Mouse (Mus musculus): Measurements from ENCODE around the gene Vpreb2. TPM values are rescaled to one million over a fixed set of nuclear protein-coding genes. Genes with fewer than 3 reads are reported as not detected.
"Not testable (repeated sequence)": the region's sequence is repeated elsewhere in the genome, so short reads cannot be mapped to it uniquely, and the experiment has no call there.

The Vpreb2 gene
- total and polyA plus RNA-seq, 3 experiments = not detected

GRCm38 (mm10) chr16:17951618-17952017 lies 28.6 kb upstream of the Vpreb2 start:
- ATAC-seq (ENCODE audit: extremely low read depth, insufficient number of reproducible peaks, low FRiP score, poor library complexity, severe bottlenecking) (no peak), DNase-seq (ENCODE audit: low spot score) (no peak)
- Histone ChIP-seq H3K4me3 (ENCODE audit: low read depth, low read length) (no peak overlapping the region), H3K36me3 (replicated peaks) (no peaks in the 10 kb centered on the region), H3K4me1 (ENCODE audit: insufficient read depth, low read depth, low read length) (peaks cover 12% of the 10 kb centered on the region), H3K9me3 (replicated peaks) (peaks cover 5% of the 10 kb centered on the region), H3K27me3 (ENCODE audit: insufficient read depth, low read length) (0 out of 2 replicates have a peak, but pooled peaks cover 2% of the 10 kb centered on the region)
- no peak for TF ChIP-seq TAL1 (conservative IDR thresholded peaks at IDR 0.05; ENCODE audit: low read depth, low read length)
- no peak for TF ChIP-seq POLR2AphosphoS5 (IDR thresholded peaks at IDR 0.05; ENCODE audit: insufficient replicate concordance, low read depth, low read length)
- no peak for TF ChIP-seq CTCF (IDR thresholded peaks at IDR 0.05; ENCODE audit: low read depth, low read length)
- no peak for TF ChIP-seq GATA2 (IDR thresholded peaks at IDR 0.05; ENCODE audit: borderline replicate concordance, low read depth, low read length)
- TF ChIP-seq GATA1 (IDR thresholded peaks at IDR 0.05; ENCODE audit: borderline replicate concordance, low read length) = no peak

- H3K4me3 ChIP-seq (ENCODE audit: low read depth, low read length); H3K27me3 ChIP-seq (ENCODE audit: insufficient read depth, low read length); H3K36me3 ChIP-seq (replicated peaks); ATAC-seq (ENCODE audit: extremely low read depth, insufficient number of reproducible peaks, low FRiP score, poor library complexity, severe bottlenecking); DNase-seq (ENCODE audit: low spot score); H3K9me3 ChIP-seq (replicated peaks); H3K4me1 ChIP-seq (ENCODE audit: insufficient read depth, low read depth, low read length): not testable (repeated sequence)
Measured at GRCm38 (mm10) chr16:17956052-17956638, 24.1 kb upstream of the Vpreb2 start.

- H3K4me3 ChIP-seq (ENCODE audit: low read depth, low read length) = no peak overlapping the region
- no peak for TF ChIP-seq TAL1 (conservative IDR thresholded peaks at IDR 0.05; ENCODE audit: low read depth, low read length)
- TF ChIP-seq POLR2AphosphoS5 (IDR thresholded peaks at IDR 0.05; ENCODE audit: insufficient replicate concordance, low read depth, low read length) = no peak
- peaks cover 13% of the 10 kb centered on the region; the same call in 1 of the 2 replicates for H3K27me3 ChIP-seq (ENCODE audit: insufficient read depth, low read length)
- no peaks in the 10 kb centered on the region for H3K36me3 ChIP-seq (replicated peaks)
- DNase-seq (ENCODE audit: low spot score) = no peak
- H3K9me3 ChIP-seq (replicated peaks) = no peaks in the 10 kb centered on the region
- H3K4me1 ChIP-seq (ENCODE audit: insufficient read depth, low read depth, low read length) = no peaks in the 10 kb centered on the region
- no peak for ATAC-seq (ENCODE audit: extremely low read depth, insufficient number of reproducible peaks, low FRiP score, poor library complexity, severe bottlenecking)
Measured at GRCm38 (mm10) chr16:17962091-17962490, 18.1 kb upstream of the Vpreb2 start.

- Histone ChIP-seq H3K4me3 (ENCODE audit: low read depth, low read length) (no peak overlapping the region), H3K36me3 (replicated peaks) (no peaks in the 10 kb centered on the region), H3K4me1 (ENCODE audit: insufficient read depth, low read depth, low read length) (no peaks in the 10 kb centered on the region; the same call in 1 of the 2 replicates), H3K27me3 (ENCODE audit: insufficient read depth, low read length) (peaks cover 18% of the 10 kb centered on the region), H3K9me3 (replicated peaks) (no peaks in the 10 kb centered on the region)
- no peak for ATAC-seq (ENCODE audit: extremely low read depth, insufficient number of reproducible peaks, low FRiP score, poor library complexity, severe bottlenecking)
- DNase-seq (ENCODE audit: low spot score) = no peak
- TF ChIP-seq POLR2AphosphoS5 (IDR thresholded peaks at IDR 0.05; ENCODE audit: insufficient replicate concordance, low read depth, low read length) = no peak
- TF ChIP-seq TAL1 (conservative IDR thresholded peaks at IDR 0.05; ENCODE audit: low read depth, low read length) = no peak
- TF ChIP-seq CTCF (IDR thresholded peaks at IDR 0.05; ENCODE audit: low read depth, low read length) = no peak
- no peak for TF ChIP-seq GATA1 (IDR thresholded peaks at IDR 0.05; ENCODE audit: borderline replicate concordance, low read length)
- TF ChIP-seq GATA2 (IDR thresholded peaks at IDR 0.05; ENCODE audit: borderline replicate concordance, low read depth, low read length) = no peak
Measured at GRCm38 (mm10) chr16:17971853-17972252, 8.4 kb upstream of the Vpreb2 start.

- H3K9me3 ChIP-seq (replicated peaks); H3K4me1 ChIP-seq (ENCODE audit: insufficient read depth, low read depth, low read length); ATAC-seq (ENCODE audit: extremely low read depth, insufficient number of reproducible peaks, low FRiP score, poor library complexity, severe bottlenecking); H3K36me3 ChIP-seq (replicated peaks); DNase-seq (ENCODE audit: low spot score); H3K4me3 ChIP-seq (ENCODE audit: low read depth, low read length): not testable (repeated sequence)
- H3K27me3 ChIP-seq (ENCODE audit: insufficient read depth, low read length) = peaks cover 17% of the 10 kb centered on the region; the same call in 1 of the 2 replicates
Measured at GRCm38 (mm10) chr16:17977840-17978239, 2.4 kb upstream of the Vpreb2 start.

GRCm38 (mm10) chr16:17983201-17983600 lies 3.0 kb downstream of the Vpreb2 start:
- no peak for DNase-seq (ENCODE audit: low spot score)
- no peak for TF ChIP-seq CTCF (IDR thresholded peaks at IDR 0.05; ENCODE audit: low read depth, low read length)
- no peak for TF ChIP-seq GATA2 (IDR thresholded peaks at IDR 0.05; ENCODE audit: borderline replicate concordance, low read depth, low read length)
- no peak for TF ChIP-seq TAL1 (conservative IDR thresholded peaks at IDR 0.05; ENCODE audit: low read depth, low read length)
- TF ChIP-seq POLR2AphosphoS5 (IDR thresholded peaks at IDR 0.05; ENCODE audit: insufficient replicate concordance, low read depth, low read length) = no peak
- TF ChIP-seq GATA1 (IDR thresholded peaks at IDR 0.05; ENCODE audit: borderline replicate concordance, low read length) = no peak

GRCm38 (mm10) chr16:17984231-17984630 lies 4.0 kb downstream of the Vpreb2 start:
- Histone ChIP-seq H3K36me3 (replicated peaks) (no peaks in the 10 kb centered on the region), H3K4me1 (ENCODE audit: insufficient read depth, low read depth, low read length) (peaks cover 2% of the 10 kb centered on the region; the same call in 1 of the 2 replicates), H3K9me3 (replicated peaks) (peaks cover 9% of the 10 kb centered on the region), H3K4me3 (ENCODE audit: low read depth, low read length) (no peak overlapping the region), H3K27me3 (ENCODE audit: insufficient read depth, low read length) (peaks cover 23% of the 10 kb centered on the region)
- DNase-seq (ENCODE audit: low spot score) = no peak
- TF ChIP-seq CTCF (IDR thresholded peaks at IDR 0.05; ENCODE audit: low read depth, low read length) = no peak
- no peak for TF ChIP-seq POLR2AphosphoS5 (IDR thresholded peaks at IDR 0.05; ENCODE audit: insufficient replicate concordance, low read depth, low read length)
- no peak for TF ChIP-seq GATA1 (IDR thresholded peaks at IDR 0.05; ENCODE audit: borderline replicate concordance, low read length)
- TF ChIP-seq TAL1 (conservative IDR thresholded peaks at IDR 0.05; ENCODE audit: low read depth, low read length) = no peak
- no peak for TF ChIP-seq GATA2 (IDR thresholded peaks at IDR 0.05; ENCODE audit: borderline replicate concordance, low read depth, low read length)
- no peak for ATAC-seq (ENCODE audit: extremely low read depth, insufficient number of reproducible peaks, low FRiP score, poor library complexity, severe bottlenecking)

More at GRCm38 (mm10) chr16:17983201-17983600, 3.0 kb downstream of the Vpreb2 start:
- ATAC-seq (ENCODE audit: extremely low read depth, insufficient number of reproducible peaks, low FRiP score, poor library complexity, severe bottlenecking) = no peak
- no peaks in the 10 kb centered on the region for H3K9me3 ChIP-seq (replicated peaks)
- H3K4me1 ChIP-seq (ENCODE audit: insufficient read depth, low read depth, low read length) = peaks cover 2% of the 10 kb centered on the region; the same call in 1 of the 2 replicates
- peaks cover 27% of the 10 kb centered on the region for H3K27me3 ChIP-seq (ENCODE audit: insufficient read depth, low read length)
- H3K36me3 ChIP-seq (replicated peaks) = no peaks in the 10 kb centered on the region
- H3K4me3 ChIP-seq (ENCODE audit: low read depth, low read length) = no peak overlapping the region

Data from G1E (cell line).